Mouse (Mus musculus) gonadal fat pad, adult 2 months (tissue): ENCODE results near the gene Tmem131. TPM values are rescaled to one million over a fixed set of nuclear protein-coding genes. Genes with fewer than 3 reads are reported as not detected.

Source experiments
- DNase-seq: peaks from one replicate; pipeline ENCODE4 v3.0.0-alpha.2; 2012; ENCODE audit warnings: low read depth
- polyA plus RNA-seq: library from polyadenylated mRNA; depleted of rRNA; stranded (reverse); fragments of >200 nt; gene quantifications from 2 replicates; pipeline ENCODE4 v1.2.3, GENCODE M21; 2012; rRNA removed

The Tmem131 gene
- 14.3 and 21.3 TPM in 2 replicates for polyA plus RNA-seq

DNA sequence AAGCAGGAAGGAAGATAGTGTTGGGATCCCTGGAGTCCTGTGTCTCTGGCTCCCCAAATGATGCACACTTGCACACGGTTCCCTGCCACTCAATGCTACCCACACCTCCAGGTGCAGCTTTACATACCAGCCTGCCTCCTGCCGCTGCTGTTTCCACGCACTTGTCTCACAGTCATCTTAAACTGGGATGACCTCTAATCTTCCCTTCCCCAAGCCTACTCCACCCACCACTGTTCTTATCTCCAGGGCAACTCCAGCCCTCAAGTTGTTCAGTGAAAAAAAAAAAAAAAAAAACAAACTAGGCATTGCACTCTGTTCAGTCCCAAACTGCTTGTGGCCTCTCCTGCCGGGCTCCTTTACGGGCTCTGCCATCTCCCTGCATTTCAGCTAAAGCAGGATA lies at the start of gene Tmem131:
Tmem131 (minus strand) TSS at position 14 of the 400 bp plus-strand sequence.
- DNase-seq, result no peak

DNA sequence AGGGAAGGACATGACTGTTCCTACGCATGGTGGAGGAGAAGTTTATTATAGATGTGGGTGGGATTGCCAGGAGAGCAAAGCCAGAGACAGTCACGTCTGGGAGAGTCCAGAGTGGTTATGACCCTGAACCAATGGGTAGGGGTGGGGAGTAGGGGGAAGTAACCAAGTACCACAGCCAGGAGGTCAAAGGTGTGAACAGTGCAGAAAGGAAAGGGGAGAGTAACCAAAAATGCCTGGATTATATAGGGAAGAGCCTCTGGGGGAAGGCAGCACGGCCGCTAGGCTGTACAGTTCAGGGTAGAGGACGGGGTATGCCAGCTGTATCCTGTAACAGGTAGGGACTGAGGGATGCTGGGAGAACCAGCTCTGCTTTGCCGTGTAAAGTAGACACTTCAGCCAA lies 45.1 kb upstream of the Tmem131 start:
- no peak for DNase-seq

DNA sequence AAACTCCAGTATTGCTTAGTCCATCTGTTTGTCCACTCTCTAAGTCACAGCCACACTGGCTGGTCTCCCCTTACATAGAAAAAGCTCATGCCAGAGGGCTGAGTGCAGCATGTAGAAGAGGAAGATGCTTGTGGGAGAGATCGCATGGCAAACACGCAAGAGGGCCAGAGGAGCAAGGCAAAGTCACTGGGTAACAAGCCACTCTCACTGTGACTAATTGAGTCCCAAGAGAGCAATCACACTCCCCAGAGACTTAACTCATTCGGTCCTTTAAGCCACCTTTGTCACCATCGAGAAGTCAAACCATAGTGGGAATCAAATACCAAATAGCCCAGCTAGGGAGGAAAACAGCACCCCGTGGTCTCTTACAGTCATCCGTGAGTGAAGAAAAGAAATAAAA lies 44.7 kb upstream of the Tmem131 start:
- no peak for DNase-seq

DNA sequence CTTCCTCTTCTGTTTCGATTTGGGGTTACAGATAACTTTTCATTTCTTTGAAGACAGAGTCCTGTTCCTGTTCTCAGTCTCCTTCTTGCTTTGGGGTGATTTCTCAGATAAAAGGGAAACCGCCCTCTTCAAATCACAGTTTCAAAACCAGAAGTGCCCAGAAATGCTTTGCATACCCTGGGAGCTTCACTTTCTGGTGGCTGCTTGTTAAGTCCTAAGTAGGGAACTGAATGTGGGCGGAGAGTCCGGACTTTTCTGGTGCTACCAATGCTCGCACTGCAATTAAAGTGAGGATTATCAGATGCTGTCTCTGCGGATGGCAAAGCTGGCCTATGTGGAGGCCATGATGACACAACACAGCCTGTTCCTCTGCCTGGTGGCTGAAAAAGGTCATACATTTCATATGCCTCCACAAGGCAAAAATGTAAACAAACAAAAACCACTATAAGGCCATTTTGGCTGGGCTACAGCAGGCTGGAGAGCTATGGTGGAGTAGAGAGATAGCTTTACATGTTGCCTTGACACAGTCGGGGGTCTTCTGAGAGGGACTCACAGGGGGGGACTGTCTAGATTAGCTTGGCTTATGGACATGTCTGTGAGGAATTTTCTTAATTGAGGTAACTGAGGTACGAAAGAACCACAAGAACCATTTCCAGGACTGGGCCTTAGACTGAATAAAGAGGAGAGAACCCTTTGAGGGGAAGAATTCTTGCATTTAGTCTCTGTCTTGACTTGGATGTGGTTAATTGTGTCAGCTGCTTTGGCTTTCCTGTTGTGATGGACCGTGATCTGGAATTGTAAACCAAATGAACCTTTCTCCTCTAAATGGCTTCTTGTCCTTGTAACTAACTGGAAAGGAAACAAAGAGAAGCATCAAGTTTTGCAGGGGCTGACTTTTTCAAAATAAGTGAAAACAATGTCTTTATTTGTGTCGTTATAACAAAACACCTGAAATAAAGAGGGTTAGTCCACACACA lies 44.0 kb upstream of the Tmem131 start:
- DNase-seq, result no peak

DNA sequence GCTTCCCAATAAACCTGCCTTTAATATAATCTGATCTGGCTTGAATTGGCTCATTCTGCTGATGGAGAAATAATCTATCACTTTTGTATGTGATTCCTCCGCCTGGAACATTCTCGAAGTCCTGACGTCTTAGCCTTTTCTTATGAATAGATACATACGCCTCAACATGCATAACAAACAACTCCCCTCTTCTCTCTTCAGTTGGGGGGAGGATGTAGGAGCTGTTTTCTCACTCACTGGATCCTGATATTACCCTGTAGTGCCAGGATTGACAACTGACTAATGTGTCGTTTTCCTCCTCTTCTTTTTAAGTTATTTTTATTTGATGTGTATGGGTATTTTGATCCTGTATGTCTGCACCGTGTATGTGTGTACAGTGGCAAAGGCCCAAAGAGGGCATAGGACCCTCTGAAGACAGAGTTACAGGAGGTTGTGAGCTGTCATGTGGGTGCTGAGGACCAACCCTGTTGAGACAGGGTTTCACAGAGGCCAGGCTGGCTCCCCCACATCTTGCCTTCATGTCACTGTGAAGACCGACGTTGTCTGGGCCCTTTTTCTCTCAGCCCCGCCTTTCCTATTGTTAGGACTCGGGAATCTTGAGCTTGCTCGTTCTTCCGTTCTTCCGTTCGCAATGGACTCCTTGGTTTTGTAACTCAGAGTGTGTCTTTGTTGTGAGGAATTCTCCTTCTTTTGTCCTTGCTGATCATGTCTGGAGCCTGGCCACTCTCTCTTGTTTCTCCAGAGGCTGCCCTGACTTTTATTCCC lies 43.1 kb upstream of the Tmem131 start:
- no peak for DNase-seq

DNA sequence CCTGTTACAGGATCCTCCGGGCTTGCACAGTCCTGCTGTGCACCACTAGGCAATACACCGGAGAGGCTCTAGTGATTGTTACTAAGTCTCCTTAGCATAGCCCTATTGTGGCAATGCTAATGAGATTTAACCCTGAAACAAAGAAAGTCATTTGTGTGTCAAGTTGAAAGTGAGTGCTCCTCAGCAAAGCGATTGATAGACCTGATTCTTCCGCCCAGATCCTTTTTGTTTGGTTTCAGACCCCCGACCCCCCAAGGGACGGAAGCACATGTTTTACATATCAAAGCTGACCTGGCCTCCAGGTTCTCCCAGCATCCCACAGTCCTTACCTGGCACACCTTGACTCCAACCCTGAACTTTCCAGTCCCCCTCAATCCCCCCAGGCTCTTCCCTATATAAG lies 42.4 kb upstream of the Tmem131 start:
- DNase-seq, result no peak

DNA sequence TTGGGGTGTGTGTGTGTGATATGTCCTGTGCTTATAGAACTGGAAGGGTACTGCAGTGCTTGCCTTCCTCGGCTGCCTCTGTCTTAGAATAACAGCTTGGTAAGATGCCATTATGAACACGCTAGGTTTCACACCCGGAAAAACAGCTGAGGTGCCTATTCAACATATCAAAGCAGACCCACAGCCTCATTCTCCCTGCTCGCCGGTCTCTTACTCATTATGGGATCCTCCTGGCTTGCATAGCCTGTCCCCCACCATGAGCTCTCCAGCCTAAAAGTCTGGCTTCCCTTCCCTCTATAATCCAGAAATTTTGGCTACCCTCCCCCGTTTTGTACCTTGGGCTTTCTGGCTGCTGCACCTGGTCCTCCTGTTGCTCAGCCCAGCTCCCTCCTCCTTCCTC lies 40.9 kb upstream of the Tmem131 start:
- DNase-seq, result no peak

DNA sequence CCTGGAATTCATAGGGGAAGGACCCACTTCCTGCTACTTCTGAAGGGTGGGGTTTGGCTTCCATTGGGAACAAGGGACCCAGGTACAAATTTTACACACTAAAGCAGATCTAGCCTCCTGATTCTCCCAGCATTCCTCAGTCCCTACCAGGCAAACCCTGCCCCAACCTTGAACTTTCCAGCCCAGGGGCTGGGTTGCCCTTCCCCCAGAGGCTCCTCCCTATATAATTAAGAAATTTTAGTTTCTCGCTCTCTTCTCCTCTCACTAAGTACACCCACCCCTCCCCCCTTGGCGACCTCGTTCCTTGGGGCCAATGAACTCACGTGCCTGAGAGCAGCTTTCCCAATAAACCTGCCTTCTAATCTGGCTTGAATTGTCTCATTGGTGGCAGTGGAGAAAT lies 40.3 kb upstream of the Tmem131 start:
- DNase-seq, result no peak

DNA sequence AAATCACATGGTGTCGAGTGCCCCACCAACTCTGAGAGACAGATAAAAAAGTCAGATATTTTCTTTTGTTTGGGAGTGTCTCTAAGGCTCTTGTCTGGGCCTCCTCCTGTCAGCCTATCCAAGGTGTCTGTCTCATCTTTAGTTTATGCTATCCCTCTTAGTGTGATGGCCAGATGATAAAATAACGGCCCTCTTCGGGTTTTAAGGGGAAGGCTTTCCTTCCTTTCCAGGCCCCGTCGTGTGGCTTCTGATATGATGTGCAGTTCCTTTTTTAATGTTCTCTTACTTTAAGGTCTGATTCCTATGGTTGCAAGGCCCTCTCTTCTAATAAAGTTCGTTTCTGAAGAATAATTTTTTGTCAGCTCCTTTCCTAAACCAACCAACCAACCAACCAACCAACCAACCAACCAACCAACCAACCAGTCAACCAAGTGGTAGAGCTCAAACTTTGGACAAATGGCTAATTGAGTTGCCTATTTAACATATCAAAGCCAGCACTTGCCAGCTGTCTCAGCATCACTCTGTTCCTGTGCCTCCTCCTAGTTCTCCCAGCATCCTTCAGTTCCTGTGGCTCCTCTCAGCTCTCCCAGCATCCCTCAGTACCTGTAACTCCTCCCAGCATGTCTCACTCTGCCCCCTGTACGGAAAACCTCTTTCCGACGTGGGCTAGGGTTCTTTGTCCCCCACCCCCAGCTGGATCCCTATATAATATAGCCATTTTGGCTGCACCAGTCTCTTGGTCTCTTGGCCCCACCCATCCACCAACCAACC lies 38.9 kb upstream of the Tmem131 start:
- no peak for DNase-seq

DNA sequence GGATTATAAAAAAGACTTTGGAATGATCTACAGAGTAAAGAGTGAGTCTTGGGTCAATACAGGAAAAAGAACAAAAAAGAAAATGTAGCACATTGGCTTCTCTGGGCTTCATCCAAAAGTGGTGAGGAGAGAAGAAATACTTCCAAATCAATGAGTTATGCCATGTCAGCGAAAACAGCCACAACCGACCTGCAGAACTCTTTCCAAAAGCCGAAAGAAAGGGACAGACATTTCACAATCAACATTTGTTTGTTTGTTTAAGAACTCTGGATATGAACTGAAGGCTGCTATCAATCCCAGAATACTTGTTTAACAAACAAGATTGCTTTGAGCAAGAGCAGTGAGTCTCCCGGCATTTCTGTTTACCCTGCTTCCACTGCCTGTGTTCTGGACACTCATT lies 33.3 kb upstream of the Tmem131 start:
- DNase-seq, result no peak

DNA sequence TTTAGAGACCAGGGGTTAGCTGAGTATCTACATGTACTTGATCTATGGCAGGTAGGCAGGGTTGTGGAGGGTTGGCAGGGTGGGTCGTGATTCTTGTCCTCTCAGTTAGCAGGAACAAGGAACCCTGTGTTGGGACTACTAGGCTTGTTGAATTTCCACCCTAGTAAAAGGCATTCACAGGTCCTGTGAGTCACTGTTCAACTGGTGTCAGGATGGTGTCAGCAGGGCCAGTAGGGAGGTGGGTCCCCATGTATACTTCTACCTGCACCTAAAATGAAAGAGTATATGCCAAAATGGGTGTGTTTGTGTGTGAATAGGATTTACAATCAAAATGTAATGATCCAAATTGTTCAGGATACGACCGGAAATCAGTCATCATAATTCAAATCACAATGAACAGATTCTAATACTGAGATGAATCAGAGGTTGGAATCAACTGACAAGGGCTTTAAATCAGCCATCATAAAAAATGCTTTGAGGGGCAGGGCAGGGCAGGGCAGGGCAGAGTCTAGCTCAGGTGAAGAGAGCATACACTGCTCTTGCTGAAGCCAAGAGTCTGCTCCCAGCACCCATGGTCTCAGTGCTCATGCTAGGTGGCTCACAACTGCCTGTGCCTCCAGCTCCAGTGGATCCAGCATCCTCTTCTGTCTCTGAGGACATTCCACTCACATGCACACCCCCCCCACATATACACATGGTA lies 27.6 kb upstream of the Tmem131 start:
- DNase-seq, result no peak

DNA sequence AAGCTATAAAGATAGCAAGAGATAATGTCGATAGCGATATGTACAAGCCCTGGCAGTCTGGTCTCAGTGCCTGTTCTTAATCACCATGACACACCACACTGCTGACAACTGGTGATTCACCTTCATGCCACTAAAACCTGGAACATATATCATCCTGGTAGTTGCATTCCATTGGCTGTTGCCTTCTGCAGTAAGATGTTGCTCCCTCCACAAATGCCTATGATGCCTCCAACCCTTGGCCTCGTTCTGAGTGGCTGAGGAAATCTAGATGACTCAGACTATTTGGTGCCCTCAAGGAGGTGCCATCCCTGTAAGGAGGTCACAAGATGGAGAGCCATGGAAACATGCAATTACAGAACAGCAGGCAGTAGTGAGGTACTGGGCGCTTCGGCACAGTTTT lies 22.4 kb upstream of the Tmem131 start:
- no peak for DNase-seq

DNA sequence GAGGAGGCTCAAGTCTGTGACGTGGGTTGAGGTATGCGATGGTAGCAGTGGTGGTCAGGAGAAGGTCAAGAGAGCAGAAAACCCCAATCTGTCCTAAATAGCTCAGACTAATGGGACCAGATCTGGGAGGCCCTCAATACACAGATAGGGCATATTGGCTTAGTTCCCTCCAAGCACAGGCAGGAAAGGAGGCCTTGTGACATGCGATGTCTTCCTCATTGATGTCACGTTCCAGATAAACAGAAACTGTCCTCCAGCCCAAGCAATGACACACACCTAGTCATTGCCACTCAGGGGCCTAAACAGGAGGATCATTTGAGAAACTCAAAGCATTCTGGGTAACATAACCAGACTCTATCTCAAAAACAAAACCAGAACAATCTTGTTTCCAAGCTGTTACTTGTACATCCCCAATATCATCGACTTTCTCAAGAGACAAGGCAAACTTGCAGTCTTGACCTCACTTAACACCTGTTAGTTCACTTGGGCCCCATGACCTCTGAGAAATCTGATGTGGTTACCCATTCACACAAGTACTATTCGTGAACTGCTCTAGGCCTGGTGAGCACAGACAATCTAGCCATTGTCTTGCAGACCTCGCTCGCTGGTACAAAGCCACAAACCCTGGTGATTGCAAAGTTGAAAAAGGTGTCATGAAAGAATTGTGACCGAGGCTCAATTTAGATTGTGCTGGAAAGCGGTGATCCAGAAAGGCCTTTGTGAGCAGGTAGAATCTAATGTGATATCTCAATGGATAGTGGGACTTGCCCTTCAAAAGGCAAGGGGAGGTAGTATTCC lies 19.1 kb upstream of the Tmem131 start:
- no peak for DNase-seq

DNA sequence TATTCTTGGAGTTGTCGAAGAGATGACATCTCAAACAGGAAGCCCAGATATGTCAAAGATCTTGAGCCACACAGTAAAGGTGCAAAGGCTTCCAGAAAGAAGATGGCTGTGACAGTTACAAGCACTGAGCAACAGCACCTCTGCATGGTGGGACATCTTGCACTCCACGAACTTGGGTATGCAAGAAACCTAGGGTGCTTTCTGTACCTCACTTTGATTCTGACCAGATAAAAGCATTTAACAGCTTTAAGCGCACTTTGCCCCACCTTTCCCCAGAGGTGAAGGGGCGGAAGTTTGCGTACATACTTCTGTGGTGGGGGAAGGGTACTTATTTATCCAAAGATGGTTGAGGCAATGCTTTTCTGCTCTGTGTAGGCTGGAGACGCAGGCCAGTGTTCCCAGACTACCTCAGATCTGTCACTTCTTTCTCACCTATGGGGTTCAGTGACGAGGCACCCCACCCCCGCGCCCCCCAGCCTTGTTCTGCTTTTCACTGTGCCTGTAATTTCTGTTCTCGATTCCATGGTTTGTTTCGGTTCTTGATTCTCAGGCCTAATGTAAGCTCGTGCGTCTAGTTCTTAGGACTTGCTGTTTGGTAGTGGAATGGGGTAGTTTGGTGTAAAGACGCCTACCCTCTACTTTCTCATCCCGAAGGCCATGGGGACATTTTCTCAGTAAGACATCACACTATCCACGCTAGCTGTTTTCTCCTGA lies 17.2 kb upstream of the Tmem131 start:
- DNase-seq, result no peak

DNA sequence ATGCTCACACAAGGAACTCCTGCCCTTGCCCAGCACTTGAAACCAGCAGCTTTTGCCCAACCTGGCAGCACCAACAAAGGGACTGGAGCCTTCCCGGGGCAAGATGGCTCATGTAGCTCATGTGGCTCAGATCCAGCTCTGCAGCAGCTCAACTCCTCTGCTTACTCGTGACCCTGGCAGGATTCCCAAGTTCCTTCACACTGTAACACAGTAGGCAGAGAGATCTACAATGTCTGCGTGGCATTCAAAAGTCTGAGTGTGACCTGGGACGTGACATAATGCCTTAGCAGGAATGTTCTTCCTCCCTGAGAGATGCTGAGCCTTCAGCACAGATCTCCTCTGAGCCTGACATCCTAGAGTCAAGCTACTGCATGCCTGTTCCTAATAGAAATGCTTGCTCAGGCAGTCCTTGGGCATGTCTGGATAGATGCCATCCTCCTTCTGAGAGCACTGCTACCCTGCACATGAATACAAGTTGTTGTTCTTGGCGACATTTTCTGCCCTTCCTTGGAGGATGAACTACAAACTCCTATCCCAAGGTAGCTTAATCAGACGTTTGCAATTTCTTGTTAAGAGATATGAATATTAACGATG lies 6.2 kb upstream of the Tmem131 start:
- DNase-seq, result peak; percentile 93

DNA sequence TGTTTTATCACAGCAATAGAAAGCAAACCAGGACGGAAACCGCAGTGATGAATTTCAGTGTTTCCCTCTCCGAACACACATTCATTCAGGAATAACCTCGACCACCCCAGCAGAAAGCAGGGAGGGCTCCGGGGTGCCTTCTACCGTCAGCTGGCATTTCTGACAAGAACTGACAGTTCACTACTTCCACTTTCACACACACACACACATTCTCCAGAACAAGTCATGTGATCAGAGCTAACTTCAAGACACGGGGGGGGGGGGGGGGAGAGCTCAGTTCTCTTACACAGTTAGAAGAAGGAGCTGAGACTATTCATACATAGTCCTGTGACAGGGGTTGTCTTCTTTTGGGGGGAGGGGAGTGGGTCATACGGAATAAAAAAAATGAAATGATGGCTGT lies 4.0 kb upstream of the Tmem131 start:
- DNase-seq, result no peak

DNA sequence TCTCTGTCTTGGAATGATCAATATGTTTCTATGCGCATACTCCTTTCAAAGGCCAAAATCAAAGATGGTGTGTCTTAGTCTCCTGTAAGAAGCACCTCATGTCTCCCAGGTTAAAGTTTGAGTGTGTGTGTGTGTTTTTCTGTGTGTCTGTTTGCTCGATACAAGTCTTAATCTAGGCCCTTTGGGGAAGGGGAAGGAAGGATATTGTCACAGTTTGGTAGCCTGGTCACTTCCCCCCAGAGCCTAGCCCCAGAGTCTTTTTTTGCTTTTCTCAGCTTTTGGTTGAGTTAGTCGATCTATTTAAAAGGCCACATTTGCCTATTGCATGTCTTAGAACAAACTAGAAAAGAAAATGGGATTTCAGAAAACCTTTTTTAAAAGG lies 3.1 kb downstream of the Tmem131 start:
- DNase-seq, result no peak

DNA sequence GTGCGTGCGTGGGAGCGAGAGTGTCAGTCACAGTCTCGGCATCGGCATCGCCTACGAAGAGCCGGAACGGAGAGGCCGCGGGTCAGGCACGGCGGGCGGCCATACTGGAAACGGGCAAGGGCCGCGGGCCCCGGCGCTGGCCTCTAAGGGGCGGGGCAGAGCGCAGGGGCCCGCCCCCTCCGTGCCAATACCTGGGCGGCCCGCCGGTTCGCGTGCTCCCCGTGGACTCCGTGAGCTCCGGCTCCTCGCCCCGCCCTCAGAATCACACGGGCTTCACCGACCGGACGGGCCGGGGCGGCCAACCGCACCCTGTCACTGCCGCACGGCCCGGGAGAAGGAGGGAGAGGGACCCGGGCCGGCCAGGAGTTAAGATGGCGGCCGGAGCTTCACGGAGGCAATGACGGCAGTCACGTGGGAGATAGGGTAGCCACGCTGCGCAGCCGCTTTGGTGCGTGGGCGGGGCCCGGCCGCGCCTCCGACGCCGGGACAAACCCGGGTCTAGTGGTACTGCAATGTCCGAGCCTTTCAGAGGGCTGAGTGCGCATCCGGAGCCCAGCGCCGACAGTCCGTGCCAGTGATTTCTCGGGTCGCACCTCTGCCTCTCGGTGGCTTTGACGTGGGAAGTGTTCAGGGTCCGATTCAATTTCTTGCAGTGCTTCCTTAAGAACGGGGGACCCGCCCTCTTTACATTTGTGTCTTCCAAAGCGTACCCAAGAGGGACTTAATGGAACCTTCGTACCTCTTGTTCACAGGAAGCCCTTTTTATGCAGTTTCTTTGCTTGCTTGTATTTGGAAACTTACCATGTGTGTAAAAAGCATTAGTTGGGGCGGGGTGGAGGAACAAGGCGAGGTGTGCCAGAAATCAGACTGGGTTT lies 3.7 kb downstream of the Tmem131 start:
- DNase-seq, result peak; percentile 64
